Mouse (Mus musculus) heart, embryonic 12.5 days (tissue): ENCODE results near the gene Tnrc6c. TPM values are rescaled to one million over a fixed set of nuclear protein-coding genes. Genes with fewer than 3 reads are reported as not detected.

Experiments
- ATAC-seq: fragments of 200-750 bp; cut with Nextera tagmentation; 2 replicates; pipeline ENCODE4 v1.8.0; 2017; ENCODE audit warnings: moderate TSS enrichment, moderate library complexity; ENCODE audit not compliant: insufficient number of reproducible peaks, low FRiP score
- H3K27ac ChIP-seq: fragments of 300-500 bp; sonication (generic); 2 replicates; pipeline ENCODE4 v1.5.1; 2016; ENCODE audit warnings: mild to moderate bottlenecking, moderate library complexity; ENCODE audit not compliant: poor library complexity, severe bottlenecking
- H3K27me3 ChIP-seq: fragments of 300-500 bp; sonication (generic); replicated peaks from 2 replicates; pipeline ENCODE4 v1.6.1; 2016; ENCODE audit warnings: mild to moderate bottlenecking, moderate library complexity
- H3K36me3 ChIP-seq: fragments of 300-500 bp; sonication (generic); 2 replicates; pipeline ENCODE4 v1.6.1; 2016; ENCODE audit warnings: mild to moderate bottlenecking, moderate library complexity
- H3K4me1 ChIP-seq: fragments of 300-500 bp; sonication (generic); replicated peaks from 2 replicates; pipeline ENCODE4 v1.6.1; 2016; ENCODE audit warnings: mild to moderate bottlenecking
- H3K4me2 ChIP-seq: fragments of 300-500 bp; sonication (generic); 2 replicates; pipeline ENCODE4 v1.6.1; 2016; ENCODE audit warnings: mild to moderate bottlenecking, moderate library complexity
- H3K4me3 ChIP-seq: fragments of 300-500 bp; sonication (generic); 2 replicates; pipeline ENCODE4 v1.5.1; 2016; ENCODE audit warnings: mild to moderate bottlenecking
- H3K9ac ChIP-seq: fragments of 300-500 bp; sonication (generic); 2 replicates; pipeline ENCODE4 v1.6.1; 2016; ENCODE audit warnings: mild to moderate bottlenecking, moderate library complexity
- H3K9me3 ChIP-seq: fragments of 300-500 bp; sonication (generic); replicated peaks from 2 replicates; pipeline ENCODE4 v1.6.1; 2016; ENCODE audit warnings: mild to moderate bottlenecking, moderate library complexity
- WGBS: fragments of 180-500 bp; shearing (Covaris S2); methylation state at CpG from one replicate; pipeline ENCODE4 v1.1.7; 2016; 5-methylcytosine and 5-hydroxymethylcytosine counted together
- polyA plus RNA-seq: library from polyadenylated mRNA; unstranded; fragments of >200 nt; fragmentation: Nextera tagmentation; extraction: Ambion mirVana; gene quantifications from 2 replicates; pipeline ENCODE4 v1.2.1, GENCODE M21; 2016

Gene Tnrc6c
- polyA plus RNA-seq, 1 experiment from 2014 or later = 8.2 TPM

GRCm38 (mm10) chr11:117618214-117618613, 35.9 kb upstream of the Tnrc6c start:
- 12% methylated on average over 3 of the region's 3 CpGs for WGBS
- no peak for ATAC-seq
- peaks cover 30% of the 10 kb centered on the region for H3K4me1 ChIP-seq
- peaks cover 63% of the 10 kb centered on the region for H3K27me3 ChIP-seq
- H3K27ac ChIP-seq = no peak overlapping the region
- H3K9ac ChIP-seq = no peak overlapping the region
- H3K9me3 ChIP-seq = no peaks in the 10 kb centered on the region
- H3K4me3 ChIP-seq = no peak overlapping the region
- no peaks in the 10 kb centered on the region for H3K36me3 ChIP-seq
- H3K4me2 ChIP-seq = peak overlapping the region; percentile 62

- 78% methylated on average over 7 of the region's 7 CpGs for WGBS
- H3K4me3 ChIP-seq = no peak overlapping the region
- no peaks in the 10 kb centered on the region for H3K9me3 ChIP-seq
- H3K27me3 ChIP-seq = peaks cover 62% of the 10 kb centered on the region
- ATAC-seq = no peak
- H3K4me1 ChIP-seq = peaks cover 30% of the 10 kb centered on the region
- no peak overlapping the region for H3K27ac ChIP-seq
- H3K9ac ChIP-seq = no peak overlapping the region
- no peaks in the 10 kb centered on the region for H3K36me3 ChIP-seq
- no peak overlapping the region for H3K4me2 ChIP-seq
These were observed 35.3 kb upstream of the Tnrc6c start for GRCm38 (mm10) chr11:117618774-117619173.

- Histone ChIP-seq H3K4me1 (peaks cover 30% of the 10 kb centered on the region), H3K9ac (no peak overlapping the region), H3K27ac (no peak overlapping the region), H3K27me3 (peaks cover 54% of the 10 kb centered on the region), H3K36me3 (no peaks in the 10 kb centered on the region), H3K4me3 (no peak overlapping the region), H3K4me2 (no peak overlapping the region), H3K9me3 (no peaks in the 10 kb centered on the region)
- no peak for ATAC-seq
- WGBS = 29% methylated on average over 10 of the region's 10 CpGs
These were observed 34.5 kb upstream of the Tnrc6c start for GRCm38 (mm10) chr11:117619581-117619980.

- H3K4me2 ChIP-seq = no peak overlapping the region
- peaks cover 32% of the 10 kb centered on the region for H3K27me3 ChIP-seq
- H3K36me3 ChIP-seq = no peaks in the 10 kb centered on the region
- 85% methylated on average over 4 of the region's 4 CpGs for WGBS
- peaks cover 17% of the 10 kb centered on the region for H3K4me1 ChIP-seq
- no peak for ATAC-seq
- no peak overlapping the region for H3K4me3 ChIP-seq
- H3K9me3 ChIP-seq = no peaks in the 10 kb centered on the region
- no peak overlapping the region for H3K9ac ChIP-seq
- no peak overlapping the region for H3K27ac ChIP-seq
These were observed 28.9 kb upstream of the Tnrc6c start for GRCm38 (mm10) chr11:117625196-117625595.

GRCm38 (mm10) chr11:117626557-117626956, 27.5 kb upstream of the Tnrc6c start:
- Histone ChIP-seq H3K9me3 (no peaks in the 10 kb centered on the region), H3K4me3 (no peak overlapping the region), H3K4me2 (no peak overlapping the region), H3K36me3 (no peaks in the 10 kb centered on the region), H3K9ac (no peak overlapping the region), H3K27me3 (peaks cover 29% of the 10 kb centered on the region), H3K27ac (no peak overlapping the region), H3K4me1 (peaks cover 17% of the 10 kb centered on the region)
- no peak for ATAC-seq
- WGBS = 60% methylated on average over 6 of the region's 6 CpGs

DNA sequence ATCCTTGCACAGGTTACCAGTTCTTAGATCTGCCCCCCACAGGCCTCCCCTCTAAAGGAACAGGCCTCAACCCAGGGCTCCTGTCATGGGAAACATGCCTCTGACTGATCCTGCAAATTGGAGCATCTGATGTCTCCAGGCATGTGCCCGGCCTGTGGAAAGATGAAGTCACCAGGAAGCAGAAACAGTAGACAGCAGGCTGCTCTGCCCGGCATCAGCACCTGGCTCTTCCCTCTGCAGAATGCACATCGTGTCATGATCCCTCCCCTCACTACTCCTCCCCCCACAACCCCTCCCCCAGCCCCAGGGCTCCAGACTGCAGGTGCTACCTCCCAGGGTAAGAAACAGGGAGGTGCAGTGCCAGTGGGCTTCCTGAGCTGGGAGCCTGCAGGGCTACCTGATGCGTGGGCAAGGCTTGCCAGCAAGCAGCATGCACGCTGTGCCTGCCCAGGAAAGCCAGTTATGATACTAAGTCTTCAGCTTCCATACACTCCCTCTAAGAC, 27.0 kb upstream of the Tnrc6c start:
- Histone ChIP-seq H3K9me3 (no peaks in the 10 kb centered on the region), H3K4me1 (peaks cover 17% of the 10 kb centered on the region), H3K36me3 (no peaks in the 10 kb centered on the region), H3K4me3 (no peak overlapping the region), H3K27ac (no peak overlapping the region), H3K4me2 (no peak overlapping the region), H3K9ac (no peak overlapping the region), H3K27me3 (peaks cover 29% of the 10 kb centered on the region)
- no peak for ATAC-seq
- 26% methylated on average over 5 of the region's 5 CpGs for WGBS

- H3K27ac ChIP-seq = no peak overlapping the region
- no peak for ATAC-seq
- H3K4me1 ChIP-seq = peaks cover 17% of the 10 kb centered on the region
- no peaks in the 10 kb centered on the region for H3K9me3 ChIP-seq
- no peak overlapping the region for H3K4me3 ChIP-seq
- H3K9ac ChIP-seq = no peak overlapping the region
- no peaks in the 10 kb centered on the region for H3K36me3 ChIP-seq
- H3K4me2 ChIP-seq = peak overlapping the region; percentile 29
- peaks cover 29% of the 10 kb centered on the region for H3K27me3 ChIP-seq
- 15% methylated on average over 9 of the region's 9 CpGs for WGBS
These were observed 26.3 kb upstream of the Tnrc6c start for GRCm38 (mm10) chr11:117627746-117628311.

DNA sequence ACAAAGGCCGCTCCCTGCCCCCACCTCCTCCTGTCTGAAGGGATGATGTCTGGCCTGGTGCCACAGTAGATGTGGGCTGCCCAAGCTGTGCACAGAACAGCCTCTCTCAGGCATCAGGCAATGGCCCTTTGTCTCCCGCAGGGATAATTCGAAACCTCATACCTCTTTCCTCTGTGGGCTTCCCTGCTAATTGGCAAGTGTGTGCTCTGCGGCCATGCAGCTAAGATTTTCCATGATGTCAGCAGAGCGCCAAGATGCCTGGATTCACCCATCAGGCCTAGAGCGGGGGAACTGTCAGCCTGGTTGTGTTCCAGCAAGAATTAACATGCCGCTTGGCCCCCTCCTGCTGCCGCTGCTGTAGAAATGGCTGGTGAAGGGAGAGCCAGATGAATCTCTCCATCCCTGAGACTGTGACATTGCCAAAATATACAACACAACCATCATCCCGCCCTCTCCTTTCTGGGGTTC, 25.7 kb upstream of the Tnrc6c start:
- 12% methylated on average over 9 of the region's 9 CpGs for WGBS
- no peak overlapping the region for H3K4me3 ChIP-seq
- no peaks in the 10 kb centered on the region for H3K9me3 ChIP-seq
- ATAC-seq = 0 out of 2 replicates have a peak, but pooled peaks have one; percentile 9
- peaks cover 29% of the 10 kb centered on the region for H3K27me3 ChIP-seq
- no peak overlapping the region for H3K27ac ChIP-seq
- H3K4me2 ChIP-seq = peak overlapping the region; percentile 29
- H3K36me3 ChIP-seq = no peaks in the 10 kb centered on the region
- no peak overlapping the region; the same call in 1 of the 2 replicates for H3K9ac ChIP-seq
- H3K4me1 ChIP-seq = peaks cover 17% of the 10 kb centered on the region

DNA sequence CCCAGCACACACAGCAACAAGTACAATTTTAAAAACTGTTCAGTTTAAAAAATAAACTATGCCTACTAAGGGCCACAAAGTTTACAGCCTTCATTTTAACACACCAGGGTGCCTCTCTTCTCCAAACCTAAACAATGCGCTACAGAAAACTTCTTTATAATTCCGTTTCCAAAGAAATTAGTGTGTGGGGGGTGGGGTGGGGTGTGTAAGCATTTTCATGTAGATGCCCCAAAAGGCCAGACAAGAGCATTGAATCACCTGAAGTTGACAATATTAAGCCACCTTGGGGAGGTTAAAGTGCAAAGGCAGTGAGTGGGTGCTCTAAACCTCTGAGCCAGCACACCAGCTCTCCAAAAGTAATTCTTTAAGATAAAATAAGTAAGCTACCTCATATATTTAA, 24.2 kb upstream of the Tnrc6c start:
- Histone ChIP-seq H3K4me1 (peaks cover 17% of the 10 kb centered on the region), H3K27me3 (peaks cover 29% of the 10 kb centered on the region), H3K4me3 (no peak overlapping the region), H3K4me2 (no peak overlapping the region), H3K36me3 (no peaks in the 10 kb centered on the region), H3K27ac (no peak overlapping the region), H3K9ac (no peak overlapping the region), H3K9me3 (no peaks in the 10 kb centered on the region)
- 86% methylated on average over 2 of the region's 2 CpGs for WGBS
- ATAC-seq = no peak

GRCm38 (mm10) chr11:117630868-117631565, 23.1 kb upstream of the Tnrc6c start:
- WGBS = 87% methylated on average over 10 of the region's 11 CpGs
- no peaks in the 10 kb centered on the region for H3K36me3 ChIP-seq
- no peak overlapping the region for H3K9ac ChIP-seq

GRCm38 (mm10) chr11:117633310-117633709, 20.8 kb upstream of the Tnrc6c start:
- Histone ChIP-seq H3K27ac (no peak overlapping the region), H3K4me3 (no peak overlapping the region), H3K4me1 (peaks cover 17% of the 10 kb centered on the region), H3K4me2 (no peak overlapping the region), H3K36me3 (no peaks in the 10 kb centered on the region), H3K27me3 (0 out of 2 replicates have a peak, but pooled peaks cover 7% of the 10 kb centered on the region), H3K9ac (no peak overlapping the region), H3K9me3 (no peaks in the 10 kb centered on the region)
- 81% methylated on average over 3 of the region's 3 CpGs for WGBS
- ATAC-seq = no peak

More at GRCm38 (mm10) chr11:117630868-117631565, 23.1 kb upstream of the Tnrc6c start:
- Histone ChIP-seq H3K27me3 (peaks cover 22% of the 10 kb centered on the region), H3K27ac (no peak overlapping the region), H3K4me1 (peaks cover 19% of the 10 kb centered on the region), H3K4me3 (no peak overlapping the region), H3K9me3 (no peaks in the 10 kb centered on the region), H3K4me2 (no peak overlapping the region)
- ATAC-seq = no peak
